In the genomic region with DNA sequence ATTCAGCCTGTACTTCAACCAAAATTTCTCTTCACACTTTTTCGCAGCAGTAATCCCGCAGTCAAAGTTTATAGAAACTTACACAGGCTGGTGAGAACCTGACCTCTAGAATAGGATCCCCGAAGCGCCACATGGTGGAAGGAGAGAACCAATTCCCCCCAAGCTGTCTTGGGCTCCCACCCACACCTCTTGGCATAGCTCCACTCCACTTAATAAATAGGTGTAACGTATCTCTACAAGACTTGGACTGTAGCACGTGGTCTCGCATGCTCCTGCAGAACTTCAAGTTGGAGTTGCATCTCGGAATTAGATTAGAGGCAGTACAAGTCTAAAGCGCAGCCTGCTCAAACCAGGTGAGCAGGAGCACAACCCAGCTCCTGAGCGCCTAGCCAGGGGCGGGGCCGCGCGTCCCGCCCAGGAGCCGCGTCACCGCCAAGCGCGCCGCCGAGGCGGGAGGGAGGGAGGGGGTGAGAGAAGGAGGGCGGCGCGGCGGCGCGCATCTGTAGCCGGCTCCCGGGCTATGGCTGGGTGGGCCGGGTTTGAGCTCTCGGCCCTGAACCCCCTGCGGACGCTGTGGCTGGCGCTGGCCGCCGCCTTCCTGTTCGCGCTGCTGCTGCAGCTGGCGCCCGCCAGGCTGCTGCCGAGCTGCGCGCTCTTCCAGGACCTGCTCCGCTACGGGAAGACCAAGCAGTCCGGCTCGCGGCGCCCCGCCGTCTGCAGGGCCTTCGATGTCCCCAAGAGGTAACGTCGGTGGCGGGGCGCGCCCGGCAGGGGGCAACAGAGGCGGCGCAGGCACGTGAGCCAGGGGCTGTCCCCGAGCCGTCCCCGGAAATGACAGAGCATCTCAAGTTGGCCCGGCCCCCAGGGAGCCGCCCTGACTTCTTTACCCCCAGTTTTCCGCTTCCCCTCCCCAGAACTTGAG, we compare ENCODE assay signal across 7 mouse cellular contexts. TPM values are rescaled to one million over a fixed set of nuclear protein-coding genes. Genes with fewer than 3 reads are reported as not detected.
A peak's percentile ranks its signal among the peaks of the same experiment; 100 is the strongest.
DNase-seq lines count a peak whose midpoint lies in the region; ATAC-seq lines count a peak whose summit lies in the region.

A gene (plus strand): TSS at position 464 of the 922 bp plus-strand sequence.

- no peaks in the 10 kb centered on the region for H3K9me3 ChIP-seq in embryonic facial prominence, embryonic 11.5 days (replicated peaks; ENCODE audit: control insufficient read depth, low read length)
- no peaks in the 10 kb centered on the region for H3K9me3 ChIP-seq in limb, embryonic 11.5 days (ENCODE audit: control insufficient read depth, low read length)
- no peaks in the 10 kb centered on the region for H3K9me3 ChIP-seq in midbrain, embryonic 14.5 days (ENCODE audit: control insufficient read depth, low read length)

- peak within 1 kb of the TSS; percentile 69 for H3K4me3 ChIP-seq in embryonic facial prominence, embryonic 11.5 days (ENCODE audit: low read depth, low read length)
- H3K4me3 ChIP-seq in limb, embryonic 11.5 days (ENCODE audit: low read depth, low read length): peak within 1 kb of the TSS; percentile 62
- H3K4me3 ChIP-seq in midbrain, embryonic 14.5 days (replicated peaks; ENCODE audit: low read depth, low read length): peak within 1 kb of the TSS; percentile 67

- peak within 1 kb of the TSS; percentile 60 for H3K4me2 ChIP-seq in embryonic facial prominence, embryonic 11.5 days (ENCODE audit: low read depth, low read length)
- H3K4me2 ChIP-seq in limb, embryonic 11.5 days (ENCODE audit: low read depth, severe bottlenecking): peak within 1 kb of the TSS; percentile 68
- H3K4me2 ChIP-seq in midbrain, embryonic 14.5 days (ENCODE audit: low read length): peak within 1 kb of the TSS; percentile 82

- under 1% methylated on average over 54 of the region's 69 CpGs for WGBS in embryonic facial prominence, embryonic 11.5 days
- WGBS in limb, embryonic 11.5 days: 1% methylated on average over 42 of the region's 69 CpGs
- WGBS in midbrain, embryonic 14.5 days: 1% methylated on average over 63 of the region's 69 CpGs

- no peaks in the 10 kb centered on the region for H3K36me3 ChIP-seq in embryonic facial prominence, embryonic 11.5 days (replicated peaks; ENCODE audit: control insufficient read depth, insufficient read depth, low read depth, low read length)
- no peaks in the 10 kb centered on the region for H3K36me3 ChIP-seq in limb, embryonic 11.5 days (ENCODE audit: control insufficient read depth, insufficient read depth, low read length)
- H3K36me3 ChIP-seq in midbrain, embryonic 14.5 days (ENCODE audit: control insufficient read depth, insufficient read depth, low read length): no peaks in the 10 kb centered on the region

- peak; percentile 99 for DNase-seq in adrenal gland, postnatal 14 days
- peak; percentile 93 for DNase-seq in embryonic facial prominence, embryonic 11.5 days (ENCODE audit: low spot score)
- peak; percentile 100 for DNase-seq in heart, adult 11 months
- peak; percentile 97 for DNase-seq in kidney, adult 18-20 months
- peak; percentile 95 for DNase-seq in limb, embryonic 11.5 days (ENCODE audit: low spot score)
- peak; percentile 95 for DNase-seq in midbrain, embryonic 14.5 days
- peak; percentile 97 to 98 for DNase-seq in spleen, adult 18-20 months

- peak; percentile 97 for ATAC-seq in embryonic facial prominence, embryonic 11.5 days (replicated peaks; ENCODE audit: insufficient number of reproducible peaks, low FRiP score, low TSS enrichment, low read depth)
- ATAC-seq in limb, embryonic 11.5 days (ENCODE audit: insufficient number of reproducible peaks, low FRiP score, low TSS enrichment, low read depth): peak; percentile 95
- peak; percentile 94 for ATAC-seq in midbrain, embryonic 14.5 days (ENCODE audit: low FRiP score, low TSS enrichment)

- H3K4me1 ChIP-seq in embryonic facial prominence, embryonic 11.5 days (ENCODE audit: control insufficient read depth, insufficient read depth, low read length): no peaks in the 10 kb centered on the region
- no peaks in the 10 kb centered on the region for H3K4me1 ChIP-seq in limb, embryonic 11.5 days (ENCODE audit: control insufficient read depth, insufficient read depth, low read length)
- H3K4me1 ChIP-seq in midbrain, embryonic 14.5 days (ENCODE audit: control insufficient read depth, insufficient read depth, low read length): 0 out of 2 replicates have a peak, but pooled peaks cover 2% of the 10 kb centered on the region

- no peaks in the 10 kb centered on the region for H3K27me3 ChIP-seq in embryonic facial prominence, embryonic 11.5 days (ENCODE audit: control insufficient read depth, insufficient read depth, low read length)
- H3K27me3 ChIP-seq in limb, embryonic 11.5 days (ENCODE audit: control insufficient read depth, insufficient read depth, low read length): no peaks in the 10 kb centered on the region
- no peaks in the 10 kb centered on the region for H3K27me3 ChIP-seq in midbrain, embryonic 14.5 days (ENCODE audit: control insufficient read depth, insufficient read depth, low read length)

- H3K9ac ChIP-seq in embryonic facial prominence, embryonic 11.5 days (replicated peaks; ENCODE audit: low read length): peak within 1 kb of the TSS; percentile 94
- H3K9ac ChIP-seq in limb, embryonic 11.5 days (ENCODE audit: low read length): peak within 1 kb of the TSS; percentile 92
- peak within 1 kb of the TSS; percentile 78 for H3K9ac ChIP-seq in midbrain, embryonic 14.5 days (replicated peaks; ENCODE audit: low read length)

- H3K27ac ChIP-seq in embryonic facial prominence, embryonic 11.5 days (replicated peaks; ENCODE audit: low read depth, low read length): peak within 1 kb of the TSS; percentile 93
- peak within 1 kb of the TSS; percentile 91 for H3K27ac ChIP-seq in limb, embryonic 11.5 days (replicated peaks; ENCODE audit: low read depth, low read length)
- H3K27ac ChIP-seq in midbrain, embryonic 14.5 days (replicated peaks; ENCODE audit: low read depth, low read length): peak within 1 kb of the TSS; percentile 89

RNA-seq across cellular contexts. Expression of the gene that starts here (rescaled TPM):
- 21.4 and 26.5 TPM in 2 replicates for total RNA-seq in adrenal gland, postnatal 14 days (2021)
- polyA plus RNA-seq in embryonic facial prominence, embryonic 11.5 days (2014; fragmentation: Nextera tagmentation; extraction: Ambion mirVana): 23.2 and 27.0 TPM in 2 replicates
- 21.5 and 21.8 TPM in 2 replicates for polyA plus RNA-seq in limb, embryonic 11.5 days (2014; fragmentation: Nextera tagmentation; extraction: Ambion mirVana)
- polyA plus RNA-seq in midbrain, embryonic 14.5 days (2014; fragmentation: Nextera tagmentation; extraction: Ambion mirVana): 10.8 and 14.6 TPM in 2 replicates

Comparison
In these comparisons a context has a peak if more than half of its experiments do, and no peak if none do; other contexts are left out.
1. Peak in every context shown above with its lines: DNase-seq, ATAC-seq, H3K4me3 ChIP-seq and H3K27ac ChIP-seq.